Mouse (Mus musculus): ENCODE measurements around the gene Ssxa1. TPM values are rescaled to one million over a fixed set of nuclear protein-coding genes. Genes with fewer than 3 reads are reported as not detected.
A peak's percentile ranks its signal among the peaks of the same experiment; 100 is the strongest.
"Not testable (repeated sequence)": the region's sequence is repeated elsewhere in the genome, so short reads cannot be mapped to it uniquely, and the experiment has no call there.

The Ssxa1 gene
- not detected for total RNA-seq (2021)

GRCm38 (mm10) chrX:21115520-21115919 is at the start of gene Ssxa1:
Ssxa1 (plus strand) TSS chrX:21115820.
- intact Hi-C loops (cut with DNase I), result no loop called here
- no peak for DNase-seq

- DNase-seq, result no peak
- intact Hi-C loops (cut with DNase I), result no loop called here
Measured at GRCm38 (mm10) chrX:21068106-21068505, 47.5 kb upstream of the Ssxa1 start, which contains the start of gene Spaca5. Spaca5 (plus strand) TSS chrX:21068406.

- no peak for DNase-seq
- intact Hi-C loops (cut with DNase I), result loop anchor here (1.0 kb wide), 1 partner anchor 25 kb away; no protein-coding TSS in a partner anchor
Measured at GRCm38 (mm10) chrX:21088645-21088982, 27.0 kb upstream of the Ssxa1 start.

GRCm38 (mm10) chrX:21088983-21089866 is 26.4 kb upstream of the Ssxa1 start, which contains the start of gene Zfp300:
Zfp300 (minus strand) TSS chrX:21089527.
- intact Hi-C loops (cut with DNase I), result loop anchor here (1.0 kb wide), 1 partner anchor 26 kb away; no protein-coding TSS in a partner anchor

GRCm38 (mm10) chrX:21089867-21090239 is 25.8 kb upstream of the Ssxa1 start:
- no peak for DNase-seq
- intact Hi-C loops (cut with DNase I), result no loop called here

More at GRCm38 (mm10) chrX:21088983-21089866, 26.4 kb upstream of the Ssxa1 start, which contains the start of gene Zfp300:
- DNase-seq, result peak; percentile 69 to 71

GRCm38 (mm10) chrX:21146675-21147074 is 31.1 kb downstream of the Ssxa1 start:
- DNase-seq; intact Hi-C loops (cut with DNase I): not testable (repeated sequence)

Other genes starting within 250 kb of the Ssxa1 start
- 10 to 100 TPM; 15.4 to 16.4 TPM for gene Timp1, start 245.7 kb upstream of the Ssxa1 start, total RNA-seq (2021)
- under 1 TPM; 0.36 to 0.40 TPM for gene Syn1, start 194.8 kb upstream of the Ssxa1 start, total RNA-seq (2021)
- 1 to 10 TPM; 5.7 to 7.3 TPM for gene Cfp, start 184.3 kb upstream of the Ssxa1 start, total RNA-seq (2021)
- 10 to 100 TPM; 11.4 to 11.8 TPM for gene Elk1, start 165.2 kb upstream of the Ssxa1 start, total RNA-seq (2021)
- 10 to 100 TPM; 33.4 to 36.7 TPM for gene Uxt, start 153.8 kb upstream of the Ssxa1 start, total RNA-seq (2021)
- 1 to 10 TPM; 4.7 to 5.4 TPM for gene Zfp182, start 53.5 kb upstream of the Ssxa1 start, total RNA-seq (2021)
- gene Spaca5, start 47.4 kb upstream of the Ssxa1 start, total RNA-seq (2021), result not detected
- under 1 TPM; 0.57 to 0.92 TPM for gene Zfp300, start 26.3 kb upstream of the Ssxa1 start, total RNA-seq (2021)
- gene Gm21876, start 59.8 kb downstream of the Ssxa1 start, total RNA-seq (2021), result not detected